Mouse (Mus musculus) small intestine, adult 2 months (tissue): ENCODE data around the gene Hrc.

ENCODE experiments used
- CTCF ChIP-seq: fragments of 200-500 bp; IDR thresholded peaks from 2 replicates; pipeline ENCODE4 v1.5.1; 2012; ENCODE audit warnings: low read depth, mild to moderate bottlenecking, control low read depth, inconsistent platforms, low read length, moderate library complexity, mixed read lengths; ENCODE audit not compliant: insufficient replicate concordance, insufficient read length; ENCODE audit errors: extremely low read depth
- POLR2A ChIP-seq: fragments of 200-500 bp; IDR thresholded peaks from 2 replicates; pipeline ENCODE4 v1.6.1; 2012; ENCODE audit warnings: low read depth, mild to moderate bottlenecking, control low read depth, inconsistent platforms, low read length, moderate library complexity

DNA sequence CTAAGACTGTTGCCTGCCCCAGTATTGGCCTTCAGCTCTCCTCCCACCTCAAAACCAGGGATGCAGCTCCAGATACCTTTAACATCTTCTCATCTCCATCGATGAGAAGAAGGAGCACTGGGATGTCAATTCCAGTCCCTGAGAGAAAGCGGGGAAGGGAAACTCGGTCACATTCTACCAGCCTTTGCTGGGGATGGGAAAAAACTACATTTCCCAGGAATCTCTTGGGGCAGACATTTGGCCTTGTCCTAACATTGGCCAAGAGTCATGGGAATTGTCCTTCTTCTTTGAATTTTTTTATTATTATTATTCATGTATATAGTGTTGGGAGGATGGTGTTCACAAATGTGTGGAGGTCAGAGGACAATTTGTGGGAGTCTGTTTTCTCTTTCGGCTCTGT, 12.8 kb upstream of the Hrc start:
- TF ChIP-seq POLR2A = no peak
- no peak for TF ChIP-seq CTCF
